Mouse (Mus musculus) myocyte (in vitro differentiated cells): ENCODE measurements around the gene Hist1h1t.

Experiments
- MAX ChIP-seq: IDR thresholded peaks from one replicate; pipeline ENCODE4 v1.6.1; 2011; ENCODE audit warnings: low read depth, mild to moderate bottlenecking, control low read depth
- POLR2AphosphoS2 ChIP-seq: IDR thresholded peaks from one replicate; pipeline ENCODE4 v1.6.1; 2011; ENCODE audit warnings: low read depth, control low read depth; ENCODE audit not compliant: insufficient read length

DNA sequence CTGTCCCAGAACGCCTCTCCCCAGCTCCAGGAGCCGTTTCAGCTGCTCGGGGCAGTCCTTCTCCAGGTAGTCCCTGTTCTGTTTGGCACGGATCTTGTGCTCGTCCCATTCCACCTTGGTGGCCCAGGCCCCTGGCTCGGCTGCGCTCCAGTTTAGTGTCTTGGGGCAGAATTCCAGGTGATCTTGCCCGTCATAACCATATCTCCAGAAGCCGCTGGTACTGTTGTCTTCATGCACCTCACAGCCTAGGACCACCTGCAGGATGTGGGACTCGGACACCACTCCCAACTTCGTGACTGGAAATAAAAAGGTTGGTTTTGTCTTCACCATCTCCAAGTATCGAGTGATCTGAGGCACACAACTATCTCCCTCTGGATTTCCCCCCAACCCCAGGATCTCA, 11.2 kb downstream of the Hist1h1t start:
- TF ChIP-seq MAX: no peak
- TF ChIP-seq POLR2AphosphoS2: no peak
